Mouse (Mus musculus): ENCODE measurements at regions not wholly inside any gene's neighbourhood (a gene's known extent, or its start where the extent isn't known, plus 50 kb on each side); places are given as distances from the start of the nearest gene placed in this dataset.

DNA sequence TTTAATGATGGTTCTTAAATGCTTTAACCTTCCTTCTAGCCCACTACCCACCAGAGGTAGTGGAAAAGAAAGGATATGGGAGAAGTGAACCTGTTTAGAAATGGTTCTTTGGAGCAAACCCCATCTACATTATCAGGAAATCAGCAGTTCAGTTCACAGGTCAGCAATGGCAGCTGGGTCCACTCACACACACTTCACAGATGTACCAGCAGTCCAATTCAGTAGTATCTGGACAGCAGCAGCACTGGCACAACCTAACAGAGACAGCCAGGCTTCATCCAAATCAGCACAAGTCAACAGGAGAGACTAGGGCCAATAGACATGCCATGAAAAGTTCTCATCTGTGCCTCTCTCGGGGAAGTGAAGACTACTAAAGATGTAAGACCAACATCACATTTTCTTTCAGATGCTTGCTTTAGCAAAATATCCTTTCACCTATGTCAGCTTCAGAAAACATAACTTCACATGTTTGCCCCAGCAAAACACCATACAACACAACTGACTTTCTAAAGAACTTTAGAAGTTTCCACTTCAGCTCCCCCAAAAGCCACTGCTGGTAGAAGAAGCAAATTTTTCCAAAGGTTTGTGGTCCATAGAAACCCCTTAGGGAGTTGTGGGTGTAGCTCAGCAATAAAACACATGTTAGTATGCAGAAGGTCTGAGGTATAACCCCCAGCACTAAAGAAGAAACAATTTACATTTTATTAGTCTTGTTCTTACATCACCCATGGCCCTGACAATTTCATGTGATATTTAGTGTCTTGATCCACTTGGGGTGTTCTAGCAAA is 77.7 kb downstream of the H2al2a start:
- no peak for TF ChIP-seq CTCF (IDR thresholded peaks at IDR 0.05)
- TF ChIP-seq POLR2A (IDR thresholded peaks at IDR 0.05; ENCODE audit: insufficient read depth, low read depth, low read length): no peak
